Mouse (Mus musculus) intestine, postnatal 0 days (tissue): ENCODE measurements around the gene Samhd1. TPM values are rescaled to one million over a fixed set of nuclear protein-coding genes. Genes with fewer than 3 reads are reported as not detected.

ENCODE experiments used
- ATAC-seq: fragments of 200-750 bp; cut with Nextera tagmentation; 2 replicates; pipeline ENCODE4 v1.8.0; 2017; ENCODE audit warnings: mild to moderate bottlenecking, moderate TSS enrichment, moderate library complexity
- H3K27ac ChIP-seq: fragments of 300-500 bp; sonication (generic); 2 replicates; pipeline ENCODE4 v1.5.1; 2014; ENCODE audit warnings: mild to moderate bottlenecking, low read depth, low read length, moderate library complexity
- H3K27me3 ChIP-seq: fragments of 300-500 bp; sonication (generic); replicated peaks from 2 replicates; pipeline ENCODE4 v1.6.1; 2014; ENCODE audit warnings: low read length, mixed read lengths; ENCODE audit not compliant: control insufficient read depth, insufficient read depth
- H3K36me3 ChIP-seq: fragments of 300-500 bp; sonication (generic); 2 replicates; pipeline ENCODE4 v1.6.1; 2014; ENCODE audit warnings: mild to moderate bottlenecking, moderate library complexity; ENCODE audit not compliant: control insufficient read depth, insufficient read depth
- H3K4me1 ChIP-seq: fragments of 300-500 bp; sonication (generic); replicated peaks from 2 replicates; pipeline ENCODE4 v1.6.1; 2014; ENCODE audit warnings: antibody characterized with exemption, low read length, mixed read lengths; ENCODE audit not compliant: control insufficient read depth, insufficient read depth
- H3K4me2 ChIP-seq: fragments of 300-500 bp; sonication (generic); replicated peaks from 2 replicates; pipeline ENCODE4 v1.6.1; 2014; ENCODE audit warnings: low read depth, mild to moderate bottlenecking, moderate library complexity
- H3K4me3 ChIP-seq: fragments of 300-500 bp; sonication (generic); 2 replicates; pipeline ENCODE4 v1.5.1; 2014; ENCODE audit warnings: low read depth, low read length
- H3K9ac ChIP-seq: fragments of 300-500 bp; sonication (generic); 2 replicates; pipeline ENCODE4 v1.6.1; 2014; ENCODE audit warnings: mild to moderate bottlenecking, low read depth, low read length
- H3K9me3 ChIP-seq: fragments of 300-500 bp; sonication (generic); 2 replicates; pipeline ENCODE4 v1.6.1; 2016; ENCODE audit warnings: mixed run types; ENCODE audit not compliant: control insufficient read depth
- CTCF ChIP-seq: sonication (generic); IDR thresholded peaks from 2 replicates; pipeline ENCODE4 v1.5.1; 2016; ENCODE audit warnings: low read depth, mild to moderate bottlenecking, control low read depth, antibody characterized with exemption, moderate library complexity
- WGBS: fragments of 180-500 bp; shearing (Covaris S2); extraction: QIAGEN DNeasy Blood & Tissue Kit; methylation state at CpG from one replicate; pipeline ENCODE4 v1.1.7; 2014; 5-methylcytosine and 5-hydroxymethylcytosine counted together
- polyA plus RNA-seq: library from polyadenylated mRNA; unstranded; fragments of >200 nt; fragmentation: Nextera tagmentation; extraction: Ambion mirVana; gene quantifications from 2 replicates; pipeline ENCODE4 v1.2.1, GENCODE M21; 2015

Samhd1 gene
- 29.4 and 33.7 TPM in 2 replicates for polyA plus RNA-seq

- peak within 1 kb of the TSS; percentile 62 for H3K4me3 ChIP-seq
- no peaks in the 10 kb centered on the region for H3K9me3 ChIP-seq
- peak; percentile 86 for ATAC-seq
- 0 out of 2 replicates have a peak, but pooled peaks cover 4% of the 10 kb centered on the region for H3K4me1 ChIP-seq
- WGBS = under 1% methylated on average over 32 of the region's 32 CpGs
- no peaks in the 10 kb centered on the region for H3K36me3 ChIP-seq
- H3K9ac ChIP-seq = peak within 1 kb of the TSS; percentile 65
- no peaks in the 10 kb centered on the region for H3K27me3 ChIP-seq
- H3K27ac ChIP-seq = peak within 1 kb of the TSS; percentile 76
- H3K4me2 ChIP-seq = peak within 1 kb of the TSS; percentile 90
- no peak for TF ChIP-seq CTCF
These were observed at the start of gene Samhd1 for GRCm38 (mm10) chr2:157135014-157135413. Gene Samhd1, minus strand, starts transcription at chr2:157135265.

- ATAC-seq = 0 out of 2 replicates have a peak, but pooled peaks have one; percentile 51
- Histone ChIP-seq H3K9me3 (no peaks in the 10 kb centered on the region), H3K4me1 (no peaks in the 10 kb centered on the region), H3K9ac (no peak overlapping the region; the same call in 1 of the 2 replicates), H3K4me2 (0 out of 2 replicates have a peak overlapping the region, but pooled peaks have one; percentile 24), H3K4me3 (no peak overlapping the region), H3K27me3 (no peaks in the 10 kb centered on the region), H3K27ac (no peak overlapping the region), H3K36me3 (peaks cover 29% of the 10 kb centered on the region)
- WGBS = 56% methylated on average over 6 of the region's 6 CpGs
- no peak for TF ChIP-seq CTCF
These were observed 43.1 kb upstream of the Samhd1 start for GRCm38 (mm10) chr2:157178167-157178566.

GRCm38 (mm10) chr2:157176248-157176647, 41.2 kb upstream of the Samhd1 start:
- ATAC-seq = no peak
- H3K36me3 ChIP-seq = peaks cover 25% of the 10 kb centered on the region
- TF ChIP-seq CTCF = no peak
- no peaks in the 10 kb centered on the region for H3K9me3 ChIP-seq
- H3K27ac ChIP-seq = no peak overlapping the region
- H3K4me1 ChIP-seq = no peaks in the 10 kb centered on the region
- no peaks in the 10 kb centered on the region for H3K27me3 ChIP-seq
- no peak overlapping the region for H3K4me2 ChIP-seq
- H3K9ac ChIP-seq = no peak overlapping the region
- 82% methylated on average over 3 of the region's 3 CpGs for WGBS
- no peak overlapping the region for H3K4me3 ChIP-seq

- peak; percentile 43 for TF ChIP-seq CTCF
- Histone ChIP-seq H3K4me2 (no peak overlapping the region), H3K9me3 (no peaks in the 10 kb centered on the region), H3K36me3 (peaks cover 33% of the 10 kb centered on the region), H3K27ac (no peak overlapping the region), H3K4me1 (no peaks in the 10 kb centered on the region), H3K9ac (no peak overlapping the region), H3K4me3 (no peak overlapping the region), H3K27me3 (no peaks in the 10 kb centered on the region)
- no peak for ATAC-seq
- 66% methylated on average over 5 of the region's 5 CpGs for WGBS
These were observed 39.4 kb upstream of the Samhd1 start for GRCm38 (mm10) chr2:157174416-157174815.

- WGBS = 85% methylated on average over 6 of the region's 6 CpGs
- Histone ChIP-seq H3K27me3 (no peaks in the 10 kb centered on the region), H3K27ac (no peak overlapping the region), H3K9me3 (no peaks in the 10 kb centered on the region), H3K4me2 (no peak overlapping the region), H3K4me3 (no peak overlapping the region), H3K36me3 (peaks cover 33% of the 10 kb centered on the region), H3K9ac (no peak overlapping the region), H3K4me1 (no peaks in the 10 kb centered on the region)
- TF ChIP-seq CTCF = no peak
- no peak for ATAC-seq
These were observed 38.5 kb upstream of the Samhd1 start for GRCm38 (mm10) chr2:157173555-157173954.

GRCm38 (mm10) chr2:157172984-157173383, 37.9 kb upstream of the Samhd1 start:
- Histone ChIP-seq H3K36me3 (peaks cover 33% of the 10 kb centered on the region), H3K4me3 (no peak overlapping the region), H3K9me3 (no peaks in the 10 kb centered on the region), H3K27ac (no peak overlapping the region), H3K27me3 (no peaks in the 10 kb centered on the region), H3K4me2 (no peak overlapping the region), H3K9ac (no peak overlapping the region), H3K4me1 (no peaks in the 10 kb centered on the region)
- 94% methylated on average over 6 of the region's 6 CpGs for WGBS
- no peak for ATAC-seq
- TF ChIP-seq CTCF = no peak

GRCm38 (mm10) chr2:157170626-157171025, 35.6 kb upstream of the Samhd1 start:
- WGBS = 56% methylated on average over 6 of the region's 6 CpGs
- H3K27ac ChIP-seq = no peak overlapping the region
- ATAC-seq = no peak

More at GRCm38 (mm10) chr2:157170626-157171025, 35.6 kb upstream of the Samhd1 start:
- Histone ChIP-seq H3K4me1 (no peaks in the 10 kb centered on the region), H3K9ac (no peak overlapping the region), H3K27me3 (no peaks in the 10 kb centered on the region), H3K4me3 (no peak overlapping the region), H3K36me3 (peaks cover 45% of the 10 kb centered on the region), H3K9me3 (no peaks in the 10 kb centered on the region), H3K4me2 (no peak overlapping the region)
- TF ChIP-seq CTCF = no peak
